Mouse (Mus musculus) E14TG2a.4 (cell line): ENCODE results near the gene Zfyve21.

Experiments
- CTCF ChIP-seq: conservative IDR thresholded peaks from 2 replicates; pipeline ENCODE4 v1.5.1; 2014; ENCODE audit warnings: low read length
- NANOG ChIP-seq: IDR thresholded peaks from 2 replicates; pipeline ENCODE4 v1.6.1; 2014; ENCODE audit warnings: borderline replicate concordance, low read length, mixed read lengths
- POU5F1 ChIP-seq: IDR thresholded peaks from 2 replicates; pipeline ENCODE4 v1.6.1; 2014; ENCODE audit warnings: low read length, borderline replicate concordance

GRCm38 (mm10) chr12:111842565-111843433 lies 28.8 kb downstream of the Zfyve21 start:
- TF ChIP-seq CTCF = no peak
- TF ChIP-seq NANOG = no peak
- no peak for TF ChIP-seq POU5F1
